Mouse (Mus musculus) liver, postnatal 0 days (tissue): ENCODE results near the gene Gm10563. TPM values are rescaled to one million over a fixed set of nuclear protein-coding genes. Genes with fewer than 3 reads are reported as not detected.

ENCODE experiments used
- ATAC-seq: fragments of 200-750 bp; cut with Nextera tagmentation; 2 replicates; pipeline ENCODE4 v1.8.0; 2017; ENCODE audit warnings: mild to moderate bottlenecking, moderate library complexity
- DNase-seq: peaks from one replicate; pipeline ENCODE4 v3.0.0-alpha.2; 2016
- H3K27ac ChIP-seq: fragments of 300-500 bp; sonication (generic); 2 replicates; pipeline ENCODE4 v1.5.1; 2014; ENCODE audit warnings: antibody characterized with exemption, moderate library complexity, mild to moderate bottlenecking, low read depth
- H3K27me3 ChIP-seq: fragments of 300-500 bp; sonication (generic); 2 replicates; pipeline ENCODE4 v1.6.1; 2014; ENCODE audit warnings: low read length, control low read depth, mixed read lengths; ENCODE audit not compliant: insufficient read depth
- H3K36me3 ChIP-seq: fragments of 300-500 bp; sonication (generic); replicated peaks from 2 replicates; pipeline ENCODE4 v1.6.1; 2014; ENCODE audit warnings: mild to moderate bottlenecking, control low read depth, low read length, moderate library complexity, mixed read lengths; ENCODE audit not compliant: insufficient read depth
- H3K4me1 ChIP-seq: fragments of 300-500 bp; sonication (generic); 2 replicates; pipeline ENCODE4 v1.6.1; 2014; ENCODE audit warnings: antibody characterized with exemption, mild to moderate bottlenecking, control low read depth; ENCODE audit not compliant: insufficient read depth
- H3K4me2 ChIP-seq: fragments of 300-500 bp; sonication (generic); 2 replicates; pipeline ENCODE4 v1.6.1; 2014; ENCODE audit warnings: low read depth, mild to moderate bottlenecking, low read length, moderate library complexity, mixed read lengths
- H3K4me3 ChIP-seq: fragments of 300-500 bp; sonication (generic); 2 replicates; pipeline ENCODE4 v1.5.1; 2014; ENCODE audit warnings: low read depth, low read length
- H3K9ac ChIP-seq: fragments of 300-500 bp; sonication (generic); replicated peaks from 2 replicates; pipeline ENCODE4 v1.6.1; 2014; ENCODE audit warnings: mild to moderate bottlenecking, moderate library complexity
- H3K9me3 ChIP-seq: fragments of 300-500 bp; sonication (generic); 2 replicates; pipeline ENCODE4 v1.6.1; 2016; ENCODE audit warnings: mild to moderate bottlenecking, control low read depth, low read length, mixed read lengths
- CTCF ChIP-seq: sonication (generic); IDR thresholded peaks from 2 replicates; pipeline ENCODE4 v1.5.1; 2016; ENCODE audit warnings: antibody characterized with exemption, low read depth
- EP300 ChIP-seq: IDR thresholded peaks from 2 replicates; pipeline ENCODE4 v1.6.1; 2016; ENCODE audit warnings: antibody characterized with exemption, low read depth, mild to moderate bottlenecking
- WGBS: fragments of 180-500 bp; shearing (Covaris S2); extraction: QIAGEN DNeasy Blood & Tissue Kit; methylation state at CpG from one replicate; pipeline ENCODE4 v1.1.7; 2014; ENCODE audit not compliant: insufficient replicate concordance; 5-methylcytosine and 5-hydroxymethylcytosine counted together
- polyA plus RNA-seq: library from polyadenylated mRNA; unstranded; fragments of >200 nt; fragmentation: Nextera tagmentation; extraction: Ambion mirVana; gene quantifications from 2 replicates; pipeline ENCODE4 v1.2.1, GENCODE M21; 2015

The Gm10563 gene
- polyA plus RNA-seq, 1 experiment from 2014 or later, result not detected

- DNase-seq (no peak), ATAC-seq (peak; percentile 53; the same call in 1 of the 2 replicates)
- H3K4me2 ChIP-seq, result no peak overlapping the region
- TF ChIP-seq EP300, result no peak
- TF ChIP-seq CTCF, result no peak
- no peaks in the 10 kb centered on the region for H3K4me1 ChIP-seq
- H3K27me3 ChIP-seq, result no peaks in the 10 kb centered on the region
- H3K4me3 ChIP-seq, result no peak overlapping the region
- no peak overlapping the region for H3K9ac ChIP-seq
- 80% methylated on average over 12 of the region's 12 CpGs for WGBS
- 0 out of 2 replicates have a peak, but pooled peaks cover 5% of the 10 kb centered on the region for H3K36me3 ChIP-seq
- no peaks in the 10 kb centered on the region for H3K9me3 ChIP-seq
- no peak overlapping the region for H3K27ac ChIP-seq
Measured at GRCm38 (mm10) chr4:155660641-155661040, 15.4 kb upstream of the Gm10563 start.

GRCm38 (mm10) chr4:155658961-155659360 is 13.8 kb upstream of the Gm10563 start:
- no peak for ATAC-seq
- 82% methylated on average over 10 of the region's 10 CpGs for WGBS
- TF ChIP-seq CTCF (no peak), EP300 (no peak)

GRCm38 (mm10) chr4:155656214-155656751 is 11.1 kb upstream of the Gm10563 start:
- TF ChIP-seq EP300 (no peak), CTCF (no peak)
- DNase-seq (no peak), ATAC-seq (no peak)
- peaks cover 2% of the 10 kb centered on the region; the same call in 1 of the 2 replicates for H3K36me3 ChIP-seq
- WGBS, result 87% methylated on average over 13 of the region's 13 CpGs
- H3K27ac ChIP-seq, result no peak overlapping the region
- H3K4me3 ChIP-seq, result no peak overlapping the region
- H3K4me1 ChIP-seq, result peaks cover 19% of the 10 kb centered on the region
- no peak overlapping the region for H3K4me2 ChIP-seq
- no peak overlapping the region for H3K9ac ChIP-seq
- peaks cover 43% of the 10 kb centered on the region for H3K27me3 ChIP-seq
- H3K9me3 ChIP-seq, result no peaks in the 10 kb centered on the region

More at GRCm38 (mm10) chr4:155658961-155659360, 13.8 kb upstream of the Gm10563 start:
- H3K36me3 ChIP-seq, result no peaks in the 10 kb centered on the region
- H3K4me2 ChIP-seq, result no peak overlapping the region
- H3K4me1 ChIP-seq, result peaks cover 10% of the 10 kb centered on the region; the same call in 1 of the 2 replicates
- H3K4me3 ChIP-seq, result no peak overlapping the region
- no peak for DNase-seq
- peaks cover 17% of the 10 kb centered on the region for H3K27me3 ChIP-seq
- no peak overlapping the region for H3K27ac ChIP-seq
- H3K9me3 ChIP-seq, result no peaks in the 10 kb centered on the region
- H3K9ac ChIP-seq, result no peak overlapping the region

GRCm38 (mm10) chr4:155654456-155655298 is 9.5 kb upstream of the Gm10563 start:
- Histone ChIP-seq H3K4me3 (peak overlapping the region; percentile 27), H3K27ac (no peak overlapping the region), H3K9ac (no peak overlapping the region), H3K27me3 (peaks cover 45% of the 10 kb centered on the region), H3K4me2 (peak overlapping the region; percentile 54), H3K4me1 (peaks cover 19% of the 10 kb centered on the region), H3K9me3 (no peaks in the 10 kb centered on the region), H3K36me3 (peaks cover 11% of the 10 kb centered on the region)
- ATAC-seq (peak; percentile 38), DNase-seq (peak; percentile 58)
- no peak for TF ChIP-seq EP300
- no peak for TF ChIP-seq CTCF
- WGBS, result 5% methylated on average over 47 of the region's 52 CpGs

GRCm38 (mm10) chr4:155654183-155654455 is 8.9 kb upstream of the Gm10563 start:
- Histone ChIP-seq H3K4me3 (peak overlapping the region; percentile 27), H3K4me1 (peaks cover 19% of the 10 kb centered on the region), H3K27me3 (peaks cover 45% of the 10 kb centered on the region), H3K4me2 (peak overlapping the region; percentile 54), H3K9me3 (no peaks in the 10 kb centered on the region), H3K9ac (no peak overlapping the region), H3K36me3 (peaks cover 16% of the 10 kb centered on the region), H3K27ac (no peak overlapping the region)
- no peak for ATAC-seq
- DNase-seq, result no peak
- no peak for TF ChIP-seq EP300
- TF ChIP-seq CTCF, result no peak
- WGBS, result 5% methylated on average over 6 of the region's 6 CpGs

- H3K9me3 ChIP-seq, result no peaks in the 10 kb centered on the region
- no peak for DNase-seq
- H3K9ac ChIP-seq, result no peak overlapping the region
- H3K4me2 ChIP-seq, result peak overlapping the region; percentile 54
- peak overlapping the region; percentile 30 for H3K4me3 ChIP-seq
- TF ChIP-seq CTCF (peak; percentile 25), EP300 (no peak)
- 0 out of 2 replicates have a peak overlapping the region, but pooled peaks have one; percentile 12 for H3K27ac ChIP-seq
- WGBS, result 3% methylated on average over 30 of the region's 31 CpGs
- H3K27me3 ChIP-seq, result peaks cover 45% of the 10 kb centered on the region
- peaks cover 21% of the 10 kb centered on the region for H3K36me3 ChIP-seq
- no peak for ATAC-seq
- H3K4me1 ChIP-seq, result peaks cover 19% of the 10 kb centered on the region
Measured at GRCm38 (mm10) chr4:155653451-155654182, 8.4 kb upstream of the Gm10563 start.
